Mouse (Mus musculus) E14TG2a.4 (cell line): ENCODE results near the gene AU022252.

ENCODE experiments used
- CTCF ChIP-seq: conservative IDR thresholded peaks from 2 replicates; pipeline ENCODE4 v1.5.1; 2014; ENCODE audit warnings: low read length
- NANOG ChIP-seq: IDR thresholded peaks from 2 replicates; pipeline ENCODE4 v1.6.1; 2014; ENCODE audit warnings: borderline replicate concordance, low read length, mixed read lengths
- POU5F1 ChIP-seq: IDR thresholded peaks from 2 replicates; pipeline ENCODE4 v1.6.1; 2014; ENCODE audit warnings: low read length, borderline replicate concordance

DNA sequence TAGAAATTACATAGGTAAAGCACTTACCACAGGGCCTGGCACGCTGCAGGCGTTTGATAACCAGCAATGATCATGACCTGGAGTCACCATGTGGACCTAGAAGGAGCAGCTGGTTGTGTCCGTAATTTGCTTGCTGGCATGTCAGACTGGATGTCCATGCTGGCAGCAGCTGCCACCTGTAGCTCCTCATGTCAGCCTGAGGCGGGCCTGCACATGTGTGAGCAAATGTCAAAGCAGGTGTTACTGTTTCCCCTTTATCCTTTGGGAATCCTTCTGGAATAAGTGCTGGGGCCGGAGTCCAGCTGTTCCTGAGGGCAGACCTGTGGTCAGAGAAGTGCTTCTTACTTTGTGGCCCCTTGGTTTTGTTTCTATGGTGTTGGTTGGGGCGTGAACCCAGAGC lies 34.4 kb downstream of the AU022252 start:
- TF ChIP-seq CTCF: no peak
- TF ChIP-seq NANOG: no peak
- no peak for TF ChIP-seq POU5F1
